Mouse (Mus musculus) T-helper 17 cell (primary cell): Measurements from ENCODE around the gene V1ra8.
"Not testable (repeated sequence)": the region's sequence is repeated elsewhere in the genome, so short reads cannot be mapped to it uniquely, and the experiment has no call there.

Experiments used
- in situ Hi-C, 2 experiments: fragments of 300-600 bp; cut with MboI, MseI; formaldehyde crosslinking; loops; 1 replicate in 1 of 2; 2 replicates in 1 of 2; pipeline ENCODE4 v1.15.1; 2025; ENCODE audit warnings: high pct_unique_total_duplicates in 2 of 2

V1ra8 gene

GRCm38 (mm10) chr6:90202493-90202892 is at the start of gene V1ra8:
Gene V1ra8 (plus strand): TSS chr6:90202793.
- in situ Hi-C loops = not testable (repeated sequence)

GRCm38 (mm10) chr6:90160139-90160538 is 42.5 kb upstream of the V1ra8 start:
- in situ Hi-C loops = no loop called here

- in situ Hi-C loops = no loop called here
Measured at GRCm38 (mm10) chr6:90174508-90174907, 28.1 kb upstream of the V1ra8 start, which contains the start of gene Vmn1r52. Gene Vmn1r52 (plus strand): TSS chr6:90174808.

GRCm38 (mm10) chr6:90224338-90224737 is 21.7 kb downstream of the V1ra8 start, which contains the start of gene Vmn1r53:
Gene Vmn1r53 (minus strand): TSS chr6:90224438.
- in situ Hi-C loops = no loop called here

GRCm38 (mm10) chr6:90232114-90232513 is 29.5 kb downstream of the V1ra8 start:
- in situ Hi-C loops = not testable (repeated sequence)

- in situ Hi-C loops = no loop called here
Measured at GRCm38 (mm10) chr6:90232681-90233080, 30.1 kb downstream of the V1ra8 start.

- in situ Hi-C loops = no loop called here
Measured at GRCm38 (mm10) chr6:90244019-90244418, 41.4 kb downstream of the V1ra8 start.

GRCm38 (mm10) chr6:90246000-90246399 is 43.4 kb downstream of the V1ra8 start, which contains the start of gene Vmn1r54:
Gene Vmn1r54 (plus strand): TSS chr6:90246300.
- in situ Hi-C loops = no loop called here
